Mouse (Mus musculus): ENCODE results near the gene Nmnat2.
"Not testable (repeated sequence)": the region's sequence is repeated elsewhere in the genome, so short reads cannot be mapped to it uniquely, and the experiment has no call there.

The Nmnat2 gene

GRCm38 (mm10) chr1:153054112-153054821 lies 99.5 kb downstream of the Nmnat2 start:
- in situ Hi-C loops (cut with MseI, MboI): no loop called here

GRCm38 (mm10) chr1:153058290-153058689 lies 103.5 kb downstream of the Nmnat2 start:
- in situ Hi-C loops (cut with MseI, MboI): no loop called here

DNA sequence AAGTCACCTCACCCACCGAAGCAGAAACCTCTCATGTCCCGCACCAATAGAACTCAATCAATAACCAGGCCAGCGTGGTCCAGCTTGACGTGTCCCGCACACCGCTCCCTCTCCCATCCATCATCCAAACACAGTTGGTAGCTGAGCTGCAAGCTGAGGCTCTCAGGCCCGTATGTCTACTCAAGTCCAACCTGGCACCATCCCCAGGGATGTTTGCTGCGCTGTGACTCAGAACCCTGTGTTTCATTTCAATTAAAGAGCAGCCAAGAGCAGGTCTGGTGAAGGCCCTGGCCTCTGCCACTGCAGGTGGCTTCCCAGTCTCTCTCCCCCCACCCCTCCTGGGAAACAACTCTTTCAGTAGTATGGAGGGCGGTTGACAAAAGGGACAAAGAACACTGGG lies 104.8 kb downstream of the Nmnat2 start:
- in situ Hi-C loops (cut with MseI, MboI): no loop called here

GRCm38 (mm10) chr1:153062547-153062946 lies 107.8 kb downstream of the Nmnat2 start:
- in situ Hi-C loops (cut with MseI, MboI): no loop called here

- in situ Hi-C loops (cut with MseI, MboI): no loop called here
Observed at GRCm38 (mm10) chr1:153064784-153065390, 110.1 kb downstream of the Nmnat2 start.

DNA sequence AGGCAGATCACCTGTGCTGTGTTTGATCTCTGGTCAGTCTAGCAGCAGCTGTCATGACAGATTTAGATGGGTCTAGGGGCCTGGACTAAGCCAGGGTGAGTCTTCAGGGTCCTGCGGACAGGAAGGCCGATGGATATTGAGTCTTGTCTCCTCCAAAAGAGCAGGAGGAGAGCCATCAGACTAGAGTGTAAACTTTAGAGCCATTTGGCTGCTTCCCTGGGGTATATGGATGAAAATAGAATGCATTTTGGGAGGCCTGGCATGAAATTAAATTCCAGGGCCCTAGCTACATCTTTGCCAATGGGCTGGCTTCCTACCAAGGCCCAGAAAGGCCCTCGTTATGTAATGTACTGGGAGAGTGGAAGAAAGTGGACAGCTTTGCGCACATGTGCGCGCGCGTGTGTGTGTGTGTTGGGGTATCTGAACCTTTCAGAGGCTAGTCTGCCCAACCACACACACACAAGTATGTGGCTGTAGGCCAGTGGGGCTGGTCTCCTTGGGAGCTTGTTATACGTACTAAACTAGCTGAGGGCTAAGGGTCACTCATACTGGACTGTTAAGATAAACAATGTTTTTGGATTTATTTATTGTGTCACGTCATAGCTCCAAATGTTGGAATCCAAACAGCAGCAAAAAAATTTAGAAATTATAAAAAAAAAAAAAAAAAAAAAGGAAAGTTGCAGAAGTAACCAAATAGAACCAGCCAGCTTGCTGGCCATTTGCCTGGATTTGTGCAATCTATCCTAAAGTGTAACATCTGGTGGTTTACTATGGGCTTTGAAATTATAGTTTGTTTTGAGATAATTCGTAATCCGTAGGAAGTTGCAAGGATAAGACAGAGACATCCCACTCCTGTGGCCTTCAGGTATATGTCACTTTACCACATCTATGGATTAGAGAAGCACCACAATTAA lies 110.9 kb downstream of the Nmnat2 start:
- in situ Hi-C loops (cut with MseI, MboI): no loop called here

DNA sequence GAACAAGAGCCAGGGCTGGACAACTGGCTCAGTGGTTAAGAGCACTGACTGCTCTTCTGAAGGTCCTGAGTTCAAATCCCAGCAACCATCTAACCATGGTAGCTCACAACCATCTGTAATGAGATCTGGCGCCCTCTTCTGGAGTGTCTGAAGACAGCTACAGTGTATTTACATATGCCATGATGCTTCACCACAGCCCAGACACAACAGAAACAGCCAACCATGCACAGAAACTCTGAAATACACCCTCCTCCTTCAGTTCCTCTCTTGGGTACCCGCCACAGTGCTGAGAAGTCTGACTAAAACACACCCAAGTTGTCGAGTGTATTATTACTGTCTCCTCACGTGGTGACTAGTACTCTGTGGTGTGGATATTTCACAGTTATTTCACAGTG lies 111.6 kb downstream of the Nmnat2 start:
- in situ Hi-C loops (cut with MseI, MboI): no loop called here

DNA sequence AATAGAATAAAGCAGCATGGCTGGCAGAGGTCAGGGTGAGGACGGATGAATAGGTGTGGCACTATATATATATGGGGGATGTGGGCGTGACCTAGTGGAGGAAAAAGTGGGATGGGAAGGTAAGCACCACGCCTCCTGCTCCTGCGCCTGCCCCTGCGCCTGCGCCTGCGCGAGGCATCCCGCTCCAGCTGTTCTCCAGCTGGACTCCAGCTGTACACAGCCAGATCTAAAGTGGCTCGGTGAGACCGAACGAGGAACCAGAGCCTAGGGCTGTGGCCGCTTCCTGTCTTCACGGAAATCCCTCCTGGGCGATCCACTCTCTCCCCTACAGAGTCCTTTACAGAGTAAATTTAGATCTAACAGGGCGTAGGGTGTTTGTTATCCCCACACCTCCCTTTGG lies 116.8 kb downstream of the Nmnat2 start:
- in situ Hi-C loops (cut with MseI, MboI): no loop called here

GRCm38 (mm10) chr1:153071995-153072394 lies 117.2 kb downstream of the Nmnat2 start:
- in situ Hi-C loops (cut with MseI, MboI): no loop called here

- in situ Hi-C loops (cut with MseI, MboI): no loop called here
Observed at GRCm38 (mm10) chr1:153072711-153073110, 117.9 kb downstream of the Nmnat2 start.

GRCm38 (mm10) chr1:153073441-153073840 lies 118.6 kb downstream of the Nmnat2 start:
- in situ Hi-C loops (cut with MseI, MboI): no loop called here

- in situ Hi-C loops (cut with MseI, MboI): no loop called here
Observed at GRCm38 (mm10) chr1:153075087-153075736, 120.4 kb downstream of the Nmnat2 start.

- in situ Hi-C loops (cut with MseI, MboI): no loop called here
Observed at GRCm38 (mm10) chr1:153075955-153076354, 121.2 kb downstream of the Nmnat2 start.

- in situ Hi-C loops (cut with MseI, MboI): not testable (repeated sequence)
Observed at GRCm38 (mm10) chr1:153083233-153083632, 128.4 kb downstream of the Nmnat2 start.

DNA sequence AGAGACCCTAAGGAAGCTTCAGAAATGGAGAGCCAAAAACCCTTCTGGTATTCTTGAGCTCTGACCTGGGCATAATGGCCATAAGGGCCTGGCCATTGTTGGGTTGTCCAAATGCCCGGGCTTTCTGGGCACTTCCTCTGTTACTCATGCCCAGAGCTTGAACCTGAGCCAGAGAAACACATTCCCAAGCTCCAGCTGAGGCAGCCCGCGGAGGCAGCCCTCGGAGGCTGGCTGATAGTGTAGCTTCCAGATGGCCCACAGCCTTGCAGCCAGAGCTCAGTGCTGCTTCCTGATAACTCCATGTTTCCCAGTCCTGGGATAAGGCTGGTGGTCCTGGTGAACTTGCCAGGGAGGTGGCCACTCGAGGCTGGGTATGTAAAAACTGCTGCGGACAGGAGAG lies 129.4 kb downstream of the Nmnat2 start:
- in situ Hi-C loops (cut with MseI, MboI): no loop called here

- in situ Hi-C loops (cut with MseI, MboI): no loop called here
Observed at GRCm38 (mm10) chr1:153085198-153085597, 130.4 kb downstream of the Nmnat2 start.

GRCm38 (mm10) chr1:153087771-153088170 lies 133.0 kb downstream of the Nmnat2 start:
- in situ Hi-C loops (cut with MseI, MboI): no loop called here

DNA sequence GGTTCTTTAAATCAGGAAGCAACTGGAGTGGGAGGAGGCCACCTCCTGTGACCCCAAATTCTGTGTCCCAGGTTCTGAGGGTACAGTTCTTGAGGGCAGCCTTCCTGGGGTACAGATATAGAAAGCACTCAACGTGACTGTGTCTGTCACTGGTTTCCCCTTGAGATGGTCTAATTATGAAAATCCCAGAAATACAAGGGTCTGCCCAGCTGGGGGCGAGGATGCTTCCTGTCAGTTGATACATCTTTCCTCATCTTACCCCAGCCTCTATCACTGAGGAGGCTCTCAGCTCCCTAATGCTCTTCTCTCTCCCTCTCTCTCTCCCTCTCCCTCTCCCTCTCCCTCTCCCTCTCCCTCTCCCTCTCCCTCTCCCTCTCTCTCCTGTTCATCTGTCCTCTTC lies 135.3 kb downstream of the Nmnat2 start:
- in situ Hi-C loops (cut with MseI, MboI): loop anchor here in 1 of 2 experiments (10.0 kb wide), 1 partner anchor 295 kb away; no protein-coding TSS in a partner anchor

DNA sequence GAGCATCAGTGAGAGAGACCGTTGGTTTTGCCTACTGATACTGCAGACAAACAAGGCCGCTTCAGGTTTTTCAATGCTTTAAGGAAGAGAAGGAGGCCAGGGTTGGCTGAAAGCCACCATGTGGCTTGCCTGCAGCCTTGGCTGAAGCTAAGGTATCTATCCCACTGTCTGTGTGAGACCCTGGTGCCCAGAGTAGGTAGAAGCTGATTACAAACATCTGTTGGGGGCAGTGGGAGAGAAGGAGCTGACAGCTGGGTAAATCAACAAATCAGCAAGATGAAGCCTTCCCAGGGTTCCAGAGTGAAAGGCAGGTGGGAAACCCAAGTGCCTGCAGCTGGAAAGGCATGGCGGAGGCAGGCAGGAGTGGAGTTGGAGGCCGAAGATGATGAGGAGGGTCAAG lies 136.0 kb downstream of the Nmnat2 start:
- in situ Hi-C loops (cut with MseI, MboI): loop anchor here in 1 of 2 experiments (10.0 kb wide), 1 partner anchor 296 kb away; no protein-coding TSS in a partner anchor

GRCm38 (mm10) chr1:153091438-153092236 lies 136.8 kb downstream of the Nmnat2 start:
- in situ Hi-C loops (cut with MseI, MboI): loop anchor here in 1 of 2 experiments (10.0 kb wide), 1 partner anchor 297 kb away; no protein-coding TSS in a partner anchor
